Mouse (Mus musculus): ENCODE data around the gene Diexf.

Gene Diexf

DNA sequence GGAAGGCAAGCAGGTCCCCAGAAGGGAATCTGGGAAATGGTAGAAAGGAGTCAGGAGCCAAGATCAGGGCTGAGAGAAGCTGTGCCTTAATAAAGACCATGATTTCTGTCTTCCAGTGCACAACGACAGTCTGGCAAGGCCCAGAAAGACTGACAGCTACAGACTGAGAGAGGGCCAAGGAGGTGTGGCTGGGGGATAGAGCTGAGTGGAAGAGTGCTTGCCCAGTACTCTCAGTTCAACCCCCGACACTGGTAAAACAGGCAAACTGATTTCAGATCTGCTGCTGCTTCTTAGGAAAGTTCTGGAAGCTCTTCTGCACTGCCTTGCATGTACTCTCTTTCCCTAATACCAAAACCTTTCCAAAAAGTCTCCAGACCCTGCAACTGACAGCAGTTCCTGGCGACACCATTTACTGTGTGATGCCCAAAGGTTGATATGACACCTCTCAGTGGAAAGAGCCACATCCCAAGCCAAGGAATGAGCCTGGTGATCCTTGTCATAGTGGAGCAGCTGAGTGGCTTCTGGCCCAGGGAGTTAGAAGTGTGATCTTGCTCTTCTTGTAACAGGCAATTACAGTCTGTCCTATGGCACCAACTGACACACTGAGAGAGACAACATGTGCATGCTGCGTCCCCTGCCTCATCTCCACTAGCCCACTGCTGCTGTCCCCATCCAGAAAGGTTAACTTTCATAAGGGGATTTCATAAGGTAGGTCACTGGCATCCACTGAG is 43.8 kb downstream of the Diexf start:
- DNase-seq (ENCODE audit: low spot score) = no peak

DNA sequence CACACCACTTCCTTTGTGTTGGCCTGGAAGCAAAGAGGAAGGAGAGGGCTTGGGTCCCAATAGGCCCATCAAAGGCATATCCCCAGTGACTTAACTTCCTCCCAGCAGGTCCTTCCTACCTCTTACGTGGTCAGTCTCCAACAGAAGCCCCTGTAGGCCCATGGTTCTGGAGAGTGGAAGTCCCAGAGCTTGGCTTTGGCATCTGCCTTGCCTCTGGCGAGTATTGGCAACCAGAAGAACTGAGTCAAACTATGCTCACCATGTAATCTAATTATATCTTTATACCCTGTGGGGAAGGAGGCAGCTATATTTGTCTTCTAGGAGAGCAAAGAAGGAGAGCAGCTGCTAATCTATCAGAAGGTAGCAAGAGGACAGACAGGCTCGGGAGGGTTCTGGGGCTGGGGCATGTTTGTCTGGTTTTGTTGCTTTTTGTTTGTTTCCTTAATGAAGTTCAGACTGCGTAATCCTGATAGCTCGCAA is 44.5 kb downstream of the Diexf start:
- DNase-seq (ENCODE audit: low spot score) = no peak

DNA sequence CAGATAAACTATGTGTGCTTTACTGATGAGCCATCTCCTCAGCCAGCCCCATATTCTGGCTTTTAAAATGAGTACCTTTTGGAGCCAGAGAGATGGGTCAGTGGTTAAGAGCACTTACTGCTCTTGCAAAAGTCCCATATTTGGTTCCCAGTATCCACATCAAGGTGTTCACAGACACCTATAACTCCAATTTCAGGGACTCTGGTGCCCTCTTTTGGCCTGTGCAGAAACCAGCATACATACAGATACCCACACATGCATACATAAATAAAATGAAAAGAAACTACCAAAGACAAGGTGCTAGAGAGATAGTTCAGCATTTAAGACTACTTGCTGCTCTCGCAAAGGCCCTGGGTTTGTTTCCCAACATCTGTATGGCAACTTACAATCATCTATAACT is 46.1 kb downstream of the Diexf start:
- DNase-seq (ENCODE audit: low spot score) = no peak

DNA sequence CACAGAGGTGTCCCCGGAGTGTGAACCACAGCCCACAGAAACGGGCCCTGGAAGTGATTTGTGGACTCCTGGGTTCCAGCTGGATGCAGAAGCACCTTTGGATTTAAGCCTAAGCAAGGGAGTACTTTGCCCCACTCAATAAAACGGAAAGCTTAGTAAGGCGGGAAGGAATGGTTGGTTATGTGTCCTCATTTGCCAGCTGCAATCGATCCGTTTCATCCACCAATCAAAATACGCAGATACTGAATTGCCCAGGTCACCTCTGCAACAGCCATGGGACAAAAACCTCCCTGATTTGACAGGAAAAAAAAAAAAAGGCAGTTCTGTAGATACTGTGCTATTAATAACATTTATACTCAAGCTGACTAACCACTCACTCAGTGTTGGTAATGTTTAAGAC is 47.0 kb downstream of the Diexf start:
- DNase-seq (ENCODE audit: low spot score) = no peak

DNA sequence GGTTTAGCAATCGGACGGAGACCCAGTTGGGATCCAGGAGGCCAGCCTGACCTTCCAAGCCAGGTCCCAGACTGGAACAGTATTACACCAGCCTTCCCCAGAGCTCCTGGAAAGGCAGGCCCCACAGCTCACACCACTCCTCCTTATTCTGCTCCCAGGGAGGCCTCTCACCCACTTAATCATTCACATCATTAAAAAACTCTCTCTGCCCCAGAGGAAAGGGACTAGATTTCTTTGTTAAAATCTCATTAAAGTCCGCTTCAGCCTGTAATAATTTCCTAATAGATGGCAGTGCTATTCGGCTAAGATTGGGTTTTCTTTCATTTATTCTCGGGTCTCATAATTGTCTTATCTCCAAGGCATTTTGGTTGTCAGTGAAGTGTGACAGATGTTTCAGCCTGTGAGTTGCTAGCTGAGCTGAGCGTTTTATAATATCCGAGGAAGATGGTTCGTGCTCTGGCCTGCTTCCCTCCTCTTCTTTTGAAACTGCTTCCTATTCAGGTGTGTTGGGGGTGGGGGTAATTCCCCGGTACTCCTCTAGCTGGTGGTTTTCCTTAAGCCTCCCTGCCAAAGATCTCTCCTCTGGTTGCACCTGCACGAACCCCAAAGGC is 47.7 kb downstream of the Diexf start:
- no peak for DNase-seq (ENCODE audit: low spot score)

DNA sequence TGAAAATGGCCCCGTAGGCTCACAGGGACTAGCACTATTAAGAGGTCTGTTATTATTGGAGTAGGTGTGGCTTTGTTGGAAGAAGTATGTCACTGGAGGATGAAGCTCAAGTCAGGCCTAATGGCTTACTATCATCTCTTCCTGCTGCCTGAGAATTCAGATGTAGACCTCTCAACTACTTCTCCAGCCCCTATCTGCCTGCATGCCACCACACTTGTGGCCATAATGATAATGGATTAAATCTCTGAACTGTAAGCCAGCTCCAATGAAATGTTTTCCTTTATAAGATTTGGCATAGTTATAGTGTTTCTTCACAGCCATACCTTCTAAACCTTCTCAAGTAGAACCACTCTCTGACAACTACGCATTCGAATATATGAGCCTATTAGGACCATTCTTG is 67.5 kb downstream of the Diexf start:
- no peak for DNase-seq (ENCODE audit: low spot score)

DNA sequence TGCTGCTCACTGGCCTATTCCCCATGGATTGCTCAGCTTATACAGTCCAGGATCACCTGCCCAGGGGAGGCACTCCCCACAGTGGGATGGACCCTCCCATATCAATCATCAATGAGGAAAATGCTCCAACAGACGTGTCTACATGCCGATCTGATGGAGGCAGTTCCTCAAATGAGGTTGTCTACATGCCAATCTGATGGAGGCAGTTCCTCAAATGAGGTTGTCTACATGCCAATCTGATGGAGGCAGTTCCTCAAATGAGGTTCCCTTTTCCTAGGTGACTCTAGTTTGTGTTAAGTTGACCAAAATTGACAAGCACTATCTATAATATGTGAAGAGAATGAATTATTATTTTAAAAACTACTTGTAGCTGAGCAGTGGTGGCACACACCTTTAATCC is 69.9 kb downstream of the Diexf start:
- DNase-seq (ENCODE audit: low spot score) = no peak

DNA sequence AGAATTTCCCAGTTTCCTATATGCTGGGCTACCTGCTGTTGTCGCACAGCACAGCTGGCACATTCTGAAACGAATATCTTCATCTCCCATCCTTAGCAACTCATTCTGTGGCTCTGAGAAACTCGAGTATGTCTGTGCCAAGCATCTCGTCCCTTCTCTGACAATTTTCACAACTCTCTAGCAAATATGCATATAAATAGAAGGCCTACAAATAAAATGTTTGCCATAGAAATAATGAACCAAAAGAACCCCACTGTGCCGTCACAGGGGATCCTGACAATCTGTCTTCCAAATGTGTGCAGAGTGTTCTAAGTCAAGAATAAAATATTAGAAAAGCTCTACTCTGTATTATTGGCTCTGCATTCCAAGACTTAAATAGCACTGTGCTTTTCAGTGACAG is 70.5 kb downstream of the Diexf start:
- DNase-seq (ENCODE audit: low spot score) = no peak

DNA sequence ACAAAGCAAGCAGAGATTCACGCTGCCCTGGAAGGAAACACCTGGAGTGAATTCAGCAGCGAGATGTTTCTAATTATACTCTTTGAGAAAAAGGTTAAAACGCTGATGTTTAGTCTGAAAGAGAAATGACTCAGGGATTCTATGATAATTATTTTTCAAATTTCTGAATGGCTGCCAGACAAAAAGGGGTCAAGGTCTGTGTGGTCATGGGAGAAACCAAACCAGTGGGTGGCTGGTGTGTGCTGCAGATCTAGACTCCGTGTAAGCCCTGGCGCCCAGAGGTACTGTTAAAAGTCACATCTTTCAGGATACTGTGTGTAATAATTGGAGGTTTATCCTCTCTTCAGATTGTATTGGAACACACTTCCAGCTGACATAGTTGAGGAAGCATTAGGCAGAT is 75.7 kb downstream of the Diexf start:
- no peak for DNase-seq (ENCODE audit: low spot score)

DNA sequence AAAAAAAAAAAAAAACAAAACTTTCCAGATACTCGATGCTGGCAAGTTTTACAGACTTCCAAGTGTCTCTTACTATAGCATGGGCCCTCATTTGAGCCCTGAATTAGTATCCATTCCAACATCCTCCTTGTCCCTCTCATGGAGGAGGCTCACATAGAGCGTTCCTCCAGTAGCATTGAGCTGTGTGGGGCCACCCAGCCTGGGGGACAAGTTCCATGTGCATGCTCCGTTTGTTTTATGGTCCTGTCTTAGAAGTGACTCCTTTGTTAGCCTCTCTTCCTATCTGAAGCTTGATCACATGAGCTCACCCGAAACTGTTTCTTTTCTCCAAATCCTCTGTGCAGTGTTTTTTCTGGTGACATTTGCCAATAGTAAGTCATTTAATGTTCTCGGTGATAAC is 77.0 kb downstream of the Diexf start:
- DNase-seq (ENCODE audit: low spot score) = no peak

DNA sequence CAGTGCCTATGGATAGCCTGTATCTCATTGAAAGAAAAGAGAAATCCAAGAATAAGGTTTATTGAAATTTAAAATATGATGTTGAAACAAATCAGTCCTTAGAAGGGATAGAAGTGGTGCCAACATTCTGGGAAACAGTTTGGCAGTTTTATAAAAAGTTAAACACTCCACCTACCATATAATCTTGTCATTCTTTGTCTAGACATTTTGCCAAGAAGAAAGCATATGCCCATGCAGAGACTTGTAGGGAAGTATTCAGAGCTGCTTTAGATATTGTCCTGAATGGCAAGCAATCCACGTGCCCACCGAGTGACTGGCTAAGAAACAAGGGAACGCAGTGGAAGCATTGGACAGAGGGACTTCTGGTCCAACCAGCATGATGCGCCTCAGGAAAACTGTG is 82.5 kb downstream of the Diexf start:
- DNase-seq (ENCODE audit: low spot score) = no peak

DNA sequence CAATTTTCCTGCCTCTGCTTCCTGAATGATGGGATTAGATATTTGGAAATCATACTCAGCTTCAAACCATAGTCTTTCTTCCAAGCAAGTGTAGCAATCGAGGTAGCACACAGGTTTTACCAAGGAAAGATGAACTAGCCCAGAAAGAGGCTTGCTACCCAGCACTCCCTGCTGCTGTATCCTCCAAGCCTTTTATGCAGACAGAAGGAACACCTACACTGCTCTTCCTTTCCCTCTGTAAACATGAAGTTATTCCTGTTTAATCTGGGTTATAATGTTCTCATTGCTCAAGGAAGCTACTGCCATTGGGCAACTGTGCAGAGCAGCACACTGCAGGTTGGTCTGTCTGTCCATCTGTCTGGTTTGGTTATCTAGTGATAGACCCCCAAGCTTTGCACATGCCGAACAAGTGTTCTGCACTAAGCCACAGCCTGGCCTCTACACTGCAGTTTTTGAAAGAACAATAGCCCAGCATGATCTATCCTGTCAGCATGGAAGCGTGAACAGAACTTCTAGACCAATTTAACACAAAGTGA is 87.2 kb downstream of the Diexf start:
- DNase-seq (ENCODE audit: low spot score) = no peak
